Mouse (Mus musculus) liver, embryonic 11.5 days (tissue): Measurements from ENCODE around the gene Klhl31. TPM values are rescaled to one million over a fixed set of nuclear protein-coding genes. Genes with fewer than 3 reads are reported as not detected.
A peak's percentile ranks its signal among the peaks of the same experiment; 100 is the strongest.

ENCODE experiments used
- ATAC-seq: fragments of 200-750 bp; cut with Nextera tagmentation; replicated peaks from 2 replicates; pipeline ENCODE4 v1.8.0; 2017; ENCODE audit warnings: moderate number of reproducible peaks, mild to moderate bottlenecking, moderate TSS enrichment, moderate library complexity; ENCODE audit not compliant: low FRiP score
- DNase-seq: peaks from one replicate; pipeline ENCODE4 v3.0.0-alpha.2; 2017; ENCODE audit warnings: low spot score
- H3K27ac ChIP-seq: fragments of 300-500 bp; sonication (generic); 2 replicates; pipeline ENCODE4 v1.5.1; 2014; ENCODE audit warnings: mild to moderate bottlenecking, low read depth, low read length, control low read depth
- H3K27me3 ChIP-seq: fragments of 300-500 bp; sonication (generic); replicated peaks from 2 replicates; pipeline ENCODE4 v1.6.1; 2014; ENCODE audit warnings: low read length, mixed read lengths; ENCODE audit not compliant: control insufficient read depth, insufficient read depth
- H3K36me3 ChIP-seq: fragments of 300-500 bp; sonication (generic); 2 replicates; pipeline ENCODE4 v1.6.1; 2014; ENCODE audit warnings: mild to moderate bottlenecking, low read length, moderate library complexity, mixed read lengths; ENCODE audit not compliant: control insufficient read depth, insufficient read depth
- H3K4me1 ChIP-seq: fragments of 300-500 bp; sonication (generic); replicated peaks from 2 replicates; pipeline ENCODE4 v1.6.1; 2014; ENCODE audit warnings: low read length, mixed read lengths; ENCODE audit not compliant: control insufficient read depth, insufficient read depth
- H3K4me2 ChIP-seq: fragments of 300-500 bp; sonication (generic); 2 replicates; pipeline ENCODE4 v1.6.1; 2014; ENCODE audit warnings: mild to moderate bottlenecking, control low read depth, moderate library complexity
- H3K4me3 ChIP-seq: fragments of 300-500 bp; sonication (generic); 2 replicates; pipeline ENCODE4 v1.5.1; 2014; ENCODE audit warnings: low read depth, low read length, control low read depth
- H3K9ac ChIP-seq: fragments of 300-500 bp; sonication (generic); 2 replicates; pipeline ENCODE4 v1.6.1; 2014; ENCODE audit warnings: low read depth, low read length, control low read depth
- H3K9me3 ChIP-seq: fragments of 300-500 bp; sonication (generic); 2 replicates; pipeline ENCODE4 v1.6.1; 2016; ENCODE audit warnings: low read length, inconsistent platforms, mixed read lengths; ENCODE audit not compliant: control insufficient read depth
- WGBS: fragments of 180-500 bp; shearing (Covaris S2); extraction: QIAGEN DNeasy Blood & Tissue Kit; methylation state at CpG from one replicate; pipeline ENCODE4 v1.1.7; 2014; 5-methylcytosine and 5-hydroxymethylcytosine counted together
- polyA plus RNA-seq: library from polyadenylated mRNA; unstranded; fragments of >200 nt; fragmentation: Nextera tagmentation; extraction: Ambion mirVana; gene quantifications from 2 replicates; pipeline ENCODE4 v1.2.1, GENCODE M21; 2014

Gene Klhl31
- polyA plus RNA-seq, 1 experiment from 2014 or later = 0.38 TPM

GRCm38 (mm10) chr9:77703476-77703875 is 67.2 kb downstream of the Klhl31 start:
- Histone ChIP-seq H3K36me3 (no peaks in the 10 kb centered on the region), H3K4me3 (no peak overlapping the region), H3K4me1 (no peaks in the 10 kb centered on the region), H3K9ac (no peak overlapping the region), H3K9me3 (no peaks in the 10 kb centered on the region), H3K27me3 (no peaks in the 10 kb centered on the region), H3K27ac (no peak overlapping the region), H3K4me2 (no peak overlapping the region)
- 79% methylated on average over 4 of the region's 4 CpGs for WGBS
- ATAC-seq (no peak), DNase-seq (no peak)

- DNase-seq = no peak
- no peaks in the 10 kb centered on the region for H3K9me3 ChIP-seq
- no peak overlapping the region for H3K27ac ChIP-seq
- H3K4me3 ChIP-seq = no peak overlapping the region
- H3K36me3 ChIP-seq = no peaks in the 10 kb centered on the region
- no peak overlapping the region for H3K9ac ChIP-seq
- H3K4me2 ChIP-seq = no peak overlapping the region
- no peaks in the 10 kb centered on the region for H3K27me3 ChIP-seq
- no peak for ATAC-seq
- 86% methylated on average over 4 of the region's 4 CpGs for WGBS
- no peaks in the 10 kb centered on the region for H3K4me1 ChIP-seq
Measured at GRCm38 (mm10) chr9:77704108-77704507, 67.8 kb downstream of the Klhl31 start.

GRCm38 (mm10) chr9:77706515-77706914 is 70.2 kb downstream of the Klhl31 start:
- DNase-seq (no peak), ATAC-seq (no peak)
- Histone ChIP-seq H3K27ac (no peak overlapping the region), H3K27me3 (no peaks in the 10 kb centered on the region), H3K9ac (no peak overlapping the region), H3K9me3 (no peaks in the 10 kb centered on the region), H3K4me3 (no peak overlapping the region), H3K4me1 (no peaks in the 10 kb centered on the region), H3K36me3 (no peaks in the 10 kb centered on the region), H3K4me2 (no peak overlapping the region)
- 75% methylated on average over 6 of the region's 6 CpGs for WGBS

GRCm38 (mm10) chr9:77707433-77708139 is 71.3 kb downstream of the Klhl31 start:
- no peak overlapping the region for H3K4me2 ChIP-seq
- DNase-seq = no peak
- 0 out of 2 replicates have a peak, but pooled peaks have one; percentile 29 for ATAC-seq

GRCm38 (mm10) chr9:77708950-77709349 is 72.7 kb downstream of the Klhl31 start:
- Histone ChIP-seq H3K27me3 (no peaks in the 10 kb centered on the region), H3K4me3 (no peak overlapping the region), H3K4me2 (no peak overlapping the region), H3K4me1 (no peaks in the 10 kb centered on the region), H3K9ac (no peak overlapping the region), H3K36me3 (no peaks in the 10 kb centered on the region), H3K9me3 (no peaks in the 10 kb centered on the region), H3K27ac (no peak overlapping the region)
- DNase-seq (no peak), ATAC-seq (no peak)
- 57% methylated on average over 5 of the region's 5 CpGs for WGBS

More at GRCm38 (mm10) chr9:77707433-77708139, 71.3 kb downstream of the Klhl31 start:
- 73% methylated on average over 9 of the region's 9 CpGs for WGBS
- Histone ChIP-seq H3K9ac (no peak overlapping the region), H3K27ac (no peak overlapping the region; the same call in 1 of the 2 replicates), H3K27me3 (no peaks in the 10 kb centered on the region), H3K4me3 (no peak overlapping the region), H3K4me1 (no peaks in the 10 kb centered on the region), H3K36me3 (no peaks in the 10 kb centered on the region), H3K9me3 (no peaks in the 10 kb centered on the region)

Other genes starting within 250 kb of the Klhl31 start
- 5.6 and 5.8 TPM in 2 replicates for gene Lrrc1, start 91.6 kb upstream of the Klhl31 start, polyA plus RNA-seq
- 29.7 and 32.8 TPM in 2 replicates for gene Gclc, start 118.0 kb downstream of the Klhl31 start, polyA plus RNA-seq